Comparison of ENCODE assay signal across 10 mouse cellular contexts in the genomic region with DNA sequence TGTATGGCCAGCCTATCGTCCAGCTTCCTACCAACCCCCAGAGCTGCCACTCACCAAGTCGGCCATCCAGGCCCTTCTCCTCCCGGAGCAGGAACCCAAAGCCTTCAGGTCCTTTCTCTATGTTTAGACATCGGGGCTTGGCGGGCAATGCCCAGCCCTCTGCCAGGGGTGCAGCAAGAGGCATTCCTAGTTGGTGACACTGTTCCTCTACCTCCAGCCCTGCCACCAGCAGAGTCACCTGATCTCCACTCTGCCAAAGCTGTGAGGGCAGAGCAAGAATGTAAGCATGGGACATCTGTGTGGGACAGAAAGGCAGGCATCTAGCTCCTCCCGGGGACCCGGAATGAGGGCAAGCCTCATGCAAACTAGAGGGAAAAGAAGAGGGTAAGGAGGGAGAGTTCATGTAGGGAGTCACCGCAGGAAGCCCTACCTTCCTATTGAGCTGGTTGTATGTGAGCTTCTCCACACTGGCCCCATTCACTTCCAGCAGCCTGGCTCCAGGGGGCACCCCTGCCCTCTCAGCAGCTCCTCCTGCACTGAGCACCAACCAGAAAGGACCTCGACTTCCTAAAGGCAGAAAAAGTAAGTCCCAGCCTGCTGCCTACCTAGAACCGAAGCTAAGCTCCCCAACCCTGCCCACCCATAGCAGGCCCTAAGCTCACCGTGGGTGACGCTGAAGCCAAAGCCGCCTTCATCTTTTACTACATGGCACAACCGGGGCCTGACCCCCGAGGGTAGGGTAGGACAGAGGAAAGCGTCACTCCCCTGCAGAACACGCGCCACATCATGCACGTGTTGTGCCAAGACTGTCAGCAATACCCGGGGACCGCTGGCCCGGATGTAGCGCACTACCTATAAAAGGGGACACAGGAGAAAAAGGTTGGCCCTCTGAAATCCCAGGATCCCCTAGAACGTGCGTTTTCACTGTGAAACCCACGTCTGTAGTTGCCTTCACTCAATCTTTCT. TPM values are rescaled to one million over a fixed set of nuclear protein-coding genes. Genes with fewer than 3 reads are reported as not detected.
DNase-seq lines count a peak whose midpoint lies in the region; ATAC-seq and TF ChIP-seq lines count a peak whose summit lies in the region.
"Had no signal": no experiment of that assay in that cellular context is flagged by ENCODE, and none has a peak within 500 bp of the region (broad histone marks: within the 10 kb centered on the region; RNA-seq: fewer than 3 reads in every experiment).

No protein-coding gene starts in this region.

- no peak overlapping the region; the same call in 1 of the 2 replicates for H3K4me3 ChIP-seq in intestine, postnatal 0 days (ENCODE audit: low read depth, low read length)
- H3K4me3 ChIP-seq in limb, embryonic 12.5 days (replicated peaks), result no peak overlapping the region; the same call in 1 of the 2 replicates
- no peak overlapping the region for H3K4me3 ChIP-seq in midbrain, embryonic 12.5 days
- H3K4me3 ChIP-seq in spleen, adult 2 months (ENCODE audit: extremely low read depth, insufficient read depth, insufficient read length), result no peak overlapping the region

- no peak overlapping the region for H3K9ac ChIP-seq in intestine, postnatal 0 days (ENCODE audit: low read depth, low read length)
- 0 out of 2 replicates have a peak overlapping the region, but pooled peaks have one; percentile 31 for H3K9ac ChIP-seq in limb, embryonic 12.5 days (replicated peaks)
- no peak overlapping the region for H3K9ac ChIP-seq in midbrain, embryonic 12.5 days (replicated peaks)

- no peaks in the 10 kb centered on the region for H3K9me3 ChIP-seq in intestine, postnatal 0 days (ENCODE audit: control insufficient read depth)
- no peaks in the 10 kb centered on the region for H3K9me3 ChIP-seq in limb, embryonic 12.5 days
- no peaks in the 10 kb centered on the region for H3K9me3 ChIP-seq in midbrain, embryonic 12.5 days

- WGBS in intestine, postnatal 0 days, result 48% methylated on average over 26 of the region's 26 CpGs
- WGBS in limb, embryonic 12.5 days, result 48% methylated on average over 26 of the region's 26 CpGs
- 50% methylated on average over 26 of the region's 26 CpGs for WGBS in midbrain, embryonic 12.5 days
- WGBS in spleen, adult 2 months, result 51% methylated on average over 26 of the region's 26 CpGs

- H3K27me3 ChIP-seq in intestine, postnatal 0 days (replicated peaks; ENCODE audit: control insufficient read depth, insufficient read depth, low read length), result no peaks in the 10 kb centered on the region
- H3K27me3 ChIP-seq in limb, embryonic 12.5 days, result peaks cover 12% of the 10 kb centered on the region
- H3K27me3 ChIP-seq in midbrain, embryonic 12.5 days, result 0 out of 2 replicates have a peak, but pooled peaks cover 13% of the 10 kb centered on the region
- H3K27me3 ChIP-seq in spleen, adult 2 months (ENCODE audit: control insufficient read depth, insufficient read depth, low read length), result no peaks in the 10 kb centered on the region

- peak; percentile 96 for DNase-seq in heart, adult 11 months
- DNase-seq in heart, postnatal 25 days (ENCODE audit: low spot score), result no peak
- DNase-seq in embryo, embryonic 10.5 days (ENCODE audit: low spot score), result peak; percentile 68
- DNase-seq in spleen, adult 2 months (ENCODE audit: low read depth in 1 of 2, low spot score in 2 of 2), result peak in 1 of 2 experiments; percentile 58

- no peak overlapping the region for H3K27ac ChIP-seq in intestine, postnatal 0 days (ENCODE audit: low read depth, low read length)
- H3K27ac ChIP-seq in limb, embryonic 12.5 days, result no peak overlapping the region
- no peak overlapping the region for H3K27ac ChIP-seq in midbrain, embryonic 12.5 days (replicated peaks)
- H3K27ac ChIP-seq in spleen, adult 2 months (ENCODE audit: insufficient read depth, low read length), result no peak overlapping the region
- H3K27ac ChIP-seq: macrophage had no signal

- peak overlapping the region; percentile 60 for H3K4me2 ChIP-seq in intestine, postnatal 0 days (replicated peaks; ENCODE audit: low read depth)
- peak overlapping the region; percentile 39 for H3K4me2 ChIP-seq in limb, embryonic 12.5 days
- H3K4me2 ChIP-seq in midbrain, embryonic 12.5 days (replicated peaks), result 0 out of 2 replicates have a peak overlapping the region, but pooled peaks have one; percentile 4

- H3K36me3 ChIP-seq in intestine, postnatal 0 days (ENCODE audit: control insufficient read depth, insufficient read depth), result no peaks in the 10 kb centered on the region
- H3K36me3 ChIP-seq in limb, embryonic 12.5 days, result no peaks in the 10 kb centered on the region
- H3K36me3 ChIP-seq in midbrain, embryonic 12.5 days, result no peaks in the 10 kb centered on the region
- no peaks in the 10 kb centered on the region for H3K36me3 ChIP-seq in spleen, adult 2 months (ENCODE audit: control insufficient read depth, insufficient read depth, low read length)

- TF ChIP-seq POLR2A in spleen, adult 2 months (IDR thresholded peaks at IDR 0.05; ENCODE audit: low read depth, low read length), result no peak

- ATAC-seq in granulocyte monocyte progenitor cell, adult 5-6 weeks (replicated peaks; ENCODE audit: poor library complexity, severe bottlenecking), result peak; percentile 85
- peak; percentile 58 for ATAC-seq in intestine, postnatal 0 days
- ATAC-seq in limb, embryonic 12.5 days (ENCODE audit: insufficient number of reproducible peaks, insufficient read depth, low FRiP score, low TSS enrichment, low read depth), result peak; percentile 32; the same call in 1 of the 2 replicates
- ATAC-seq in midbrain, embryonic 12.5 days (ENCODE audit: low FRiP score, low read depth), result peak; percentile 62; the same call in 1 of the 2 replicates
- ATAC-seq: Patski had no signal

- no peaks in the 10 kb centered on the region for H3K4me1 ChIP-seq in intestine, postnatal 0 days (replicated peaks; ENCODE audit: control insufficient read depth, insufficient read depth, low read length)
- peaks cover 14% of the 10 kb centered on the region for H3K4me1 ChIP-seq in limb, embryonic 12.5 days (replicated peaks)
- peaks cover 22% of the 10 kb centered on the region for H3K4me1 ChIP-seq in midbrain, embryonic 12.5 days
- H3K4me1 ChIP-seq in spleen, adult 2 months (ENCODE audit: control insufficient read depth, insufficient read depth, insufficient read length), result no peaks in the 10 kb centered on the region

- TF ChIP-seq CTCF in intestine, postnatal 0 days (IDR thresholded peaks at IDR 0.05; ENCODE audit: low read depth), result peak; percentile 81
- peak; percentile 64; the same call in 1 of the 2 replicates for TF ChIP-seq CTCF in spleen, adult 2 months (IDR thresholded peaks at IDR 0.05; ENCODE audit: extremely low read depth, insufficient read depth, insufficient read length, insufficient replicate concordance)

- intact Hi-C loops in heart, postnatal 25 days (cut with DNase I), result loop anchor here (5.0 kb wide), 1 partner anchor 108 kb away; no protein-coding TSS in a partner anchor

RNA-seq across cellular contexts. Expression of gene Pdzd3, which starts 1.8 kb away (rescaled TPM):
- 1 to 10 TPM; 4.3 to 4.4 TPM for total RNA-seq in heart, postnatal 25 days (2021)
- total RNA-seq in granulocyte monocyte progenitor cell, adult 5-6 weeks (2014; fragmentation: Nextera tagmentation), result not detected in 2 replicates
- 0.22 TPM in 1 of 2 replicates, not detected in the other for total RNA-seq in granulocyte monocyte progenitor cell, adult 5-6 weeks (2017)
- polyA plus RNA-seq in intestine, postnatal 0 days (2015; fragmentation: Nextera tagmentation; extraction: Ambion mirVana), result 37.0 and 40.1 TPM in 2 replicates
- not detected in 2 replicates for polyA plus RNA-seq in limb, embryonic 12.5 days (2016; fragmentation: Nextera tagmentation; extraction: Ambion mirVana)
- 0.20 and 0.31 TPM in 2 replicates for polyA plus RNA-seq in midbrain, embryonic 12.5 days (2016; fragmentation: Nextera tagmentation; extraction: Ambion mirVana)
- 0.07 and 0.08 TPM in 2 replicates for polyA plus RNA-seq in spleen, adult 2 months (2012; rRNA removed)
- polyA plus RNA-seq: macrophage had no signal

RNA-seq across cellular contexts. Expression of gene Ccdc153, which starts 9.0 kb away (rescaled TPM):
- total RNA-seq in heart, postnatal 25 days (2021), result not detected
- not detected in 2 replicates for total RNA-seq in granulocyte monocyte progenitor cell, adult 5-6 weeks (2014; fragmentation: Nextera tagmentation)
- not detected in 2 replicates for total RNA-seq in granulocyte monocyte progenitor cell, adult 5-6 weeks (2017)
- not detected in 2 replicates for polyA plus RNA-seq in intestine, postnatal 0 days (2015; fragmentation: Nextera tagmentation; extraction: Ambion mirVana)
- polyA plus RNA-seq in limb, embryonic 12.5 days (2016; fragmentation: Nextera tagmentation; extraction: Ambion mirVana), result not detected in 2 replicates
- not detected in 2 replicates for polyA plus RNA-seq in midbrain, embryonic 12.5 days (2016; fragmentation: Nextera tagmentation; extraction: Ambion mirVana)
- not detected in 2 replicates for polyA plus RNA-seq in spleen, adult 2 months (2012; rRNA removed)
- polyA plus RNA-seq: macrophage, Patski had no signal

RNA-seq across cellular contexts. Expression of gene Cbl, which starts 15.6 kb away (rescaled TPM):
- 10 to 100 TPM; 18.6 to 22.4 TPM for total RNA-seq in heart, postnatal 25 days (2021)
- 89.7 and 108 TPM in 2 replicates for total RNA-seq in granulocyte monocyte progenitor cell, adult 5-6 weeks (2014; fragmentation: Nextera tagmentation)
- total RNA-seq in granulocyte monocyte progenitor cell, adult 5-6 weeks (2017), result 40.3 and 42.9 TPM in 2 replicates
- 5.8 and 6.7 TPM in 2 replicates for polyA plus RNA-seq in intestine, postnatal 0 days (2015; fragmentation: Nextera tagmentation; extraction: Ambion mirVana)
- polyA plus RNA-seq in limb, embryonic 12.5 days (2016; fragmentation: Nextera tagmentation; extraction: Ambion mirVana), result 18.4 and 18.7 TPM in 2 replicates
- polyA plus RNA-seq in midbrain, embryonic 12.5 days (2016; fragmentation: Nextera tagmentation; extraction: Ambion mirVana), result 27.2 and 32.0 TPM in 2 replicates
- 16.1 and 20.3 TPM in 2 replicates for polyA plus RNA-seq in spleen, adult 2 months (2012; rRNA removed)

RNA-seq across cellular contexts. Expression of gene Nlrx1, which starts 18.9 kb away (rescaled TPM):
- total RNA-seq in heart, postnatal 25 days (2021), result 10 to 100 TPM; 19.4 to 20.7 TPM
- total RNA-seq in granulocyte monocyte progenitor cell, adult 5-6 weeks (2014; fragmentation: Nextera tagmentation), result 4.9 and 11.1 TPM in 2 replicates
- 7.3 and 8.4 TPM in 2 replicates for total RNA-seq in granulocyte monocyte progenitor cell, adult 5-6 weeks (2017)
- 4.6 TPM in 2 replicates for polyA plus RNA-seq in intestine, postnatal 0 days (2015; fragmentation: Nextera tagmentation; extraction: Ambion mirVana)
- 5.3 and 6.7 TPM in 2 replicates for polyA plus RNA-seq in limb, embryonic 12.5 days (2016; fragmentation: Nextera tagmentation; extraction: Ambion mirVana)
- 2.6 and 3.3 TPM in 2 replicates for polyA plus RNA-seq in midbrain, embryonic 12.5 days (2016; fragmentation: Nextera tagmentation; extraction: Ambion mirVana)
- 8.4 and 10.7 TPM in 2 replicates for polyA plus RNA-seq in spleen, adult 2 months (2012; rRNA removed)

RNA-seq across cellular contexts. Expression of gene Abcg4, which starts 39.0 kb away (rescaled TPM):
- under 1 TPM; 0.34 to 0.42 TPM for total RNA-seq in heart, postnatal 25 days (2021)
- 0.21 TPM in 1 of 2 replicates, not detected in the other for total RNA-seq in granulocyte monocyte progenitor cell, adult 5-6 weeks (2014; fragmentation: Nextera tagmentation)
- total RNA-seq in granulocyte monocyte progenitor cell, adult 5-6 weeks (2017), result not detected in 2 replicates
- polyA plus RNA-seq in intestine, postnatal 0 days (2015; fragmentation: Nextera tagmentation; extraction: Ambion mirVana), result 0.88 and 1.1 TPM in 2 replicates
- 7.0 and 7.7 TPM in 2 replicates for polyA plus RNA-seq in limb, embryonic 12.5 days (2016; fragmentation: Nextera tagmentation; extraction: Ambion mirVana)
- 12.9 and 14.4 TPM in 2 replicates for polyA plus RNA-seq in midbrain, embryonic 12.5 days (2016; fragmentation: Nextera tagmentation; extraction: Ambion mirVana)
- polyA plus RNA-seq in spleen, adult 2 months (2012; rRNA removed), result 12.3 and 22.3 TPM in 2 replicates
- polyA plus RNA-seq: macrophage had no signal

Comparison
In these comparisons a context has a peak if more than half of its experiments do, and no peak if none do; other contexts are left out.
1. ATAC-seq: peak in every context shown above with its lines; median percentile 85 in granulocyte monocyte progenitor cell, adult 5-6 weeks; 62 in midbrain, embryonic 12.5 days; 58 in intestine, postnatal 0 days; 32 in limb, embryonic 12.5 days.
2. H3K4me2 ChIP-seq: peak in every context shown above with its lines; median percentile 60 in intestine, postnatal 0 days; 39 in limb, embryonic 12.5 days; 4 in midbrain, embryonic 12.5 days.
3. RNA of gene Pdzd3, which starts 1.8 kb away (polyA plus RNA-seq): 37.0 to 40.1 TPM in intestine, postnatal 0 days; 0.20 to 0.31 TPM in midbrain, embryonic 12.5 days, 0.07 to 0.08 TPM in spleen, adult 2 months and not detected in limb, embryonic 12.5 days; every median in the first group is over 10 times any median in the second.